Mouse (Mus musculus) bone marrow, adult 2 months (tissue): ENCODE measurements around the gene Olfr30.

Experiments
- CTCF ChIP-seq: fragments of 200-500 bp; IDR thresholded peaks from 2 replicates; pipeline ENCODE4 v1.5.1; 2011; ENCODE audit warnings: low read length, control low read depth; ENCODE audit not compliant: control insufficient read depth, insufficient read depth
- POLR2A ChIP-seq: fragments of 200-500 bp; IDR thresholded peaks from 2 replicates; pipeline ENCODE4 v1.6.1; 2011; ENCODE audit warnings: low read depth, mild to moderate bottlenecking, control low read depth, low read length, borderline replicate concordance; ENCODE audit not compliant: control insufficient read depth

GRCm38 (mm10) chr11:58408066-58408465 lies 54.0 kb downstream of the Olfr30 start:
- TF ChIP-seq POLR2A (no peak), CTCF (no peak)
